Mouse (Mus musculus): ENCODE measurements at regions not wholly inside any gene's neighbourhood (a gene's known extent, or its start where the extent isn't known, plus 50 kb on each side); places are given as distances from the start of the nearest gene placed in this dataset.

DNA sequence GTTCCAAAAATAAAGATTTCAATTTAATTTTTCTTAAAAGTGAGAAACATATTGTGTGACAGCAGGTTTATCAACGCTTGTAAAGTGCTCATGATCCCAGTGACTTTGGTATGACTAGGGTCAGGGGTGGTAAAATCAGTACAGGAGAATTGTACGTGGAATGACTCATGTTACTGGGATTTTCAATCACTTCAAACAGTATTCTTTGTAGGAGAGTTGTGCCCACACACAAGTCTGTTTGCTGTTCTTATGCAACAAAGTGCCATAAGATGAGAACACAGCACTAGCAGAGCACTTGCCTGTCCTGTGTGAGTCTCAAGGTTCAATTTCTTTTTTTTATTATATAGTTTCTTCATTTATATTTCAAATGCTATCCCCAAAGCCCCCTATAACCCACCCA is 166.5 kb downstream of the Smarca1 start:
- peak; percentile 90 for ATAC-seq (ENCODE audit: low TSS enrichment)

DNA sequence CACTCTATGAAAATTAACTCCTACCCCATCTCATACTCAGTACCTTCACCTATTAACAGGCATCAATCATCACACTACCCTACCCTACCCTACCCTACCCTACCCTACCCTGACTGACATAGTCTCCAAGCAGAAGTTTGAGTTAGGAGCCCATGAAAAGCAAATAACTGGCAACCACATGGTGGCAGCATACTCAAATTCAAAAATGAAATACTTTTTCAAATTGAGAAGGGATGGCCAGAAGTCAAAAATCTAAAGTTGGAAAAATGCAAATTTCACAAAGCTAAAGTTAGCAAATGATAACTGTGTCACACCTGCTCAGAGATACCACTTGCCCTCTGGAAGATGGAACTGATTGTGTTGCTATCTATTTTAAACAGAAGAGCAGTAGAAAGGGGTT is 189.7 kb downstream of the Smarca1 start:
- ATAC-seq (ENCODE audit: low TSS enrichment), result no peak; the same call in 1 of the 2 replicates

- no peak for ATAC-seq (ENCODE audit: low TSS enrichment)
Measured at GRCm38 (mm10) chrX:47668778-47669177, 224.0 kb downstream of the Smarca1 start.

GRCm38 (mm10) chrX:47646523-47646922 is 246.3 kb downstream of the Smarca1 start:
- ATAC-seq (ENCODE audit: low TSS enrichment), result no peak

DNA sequence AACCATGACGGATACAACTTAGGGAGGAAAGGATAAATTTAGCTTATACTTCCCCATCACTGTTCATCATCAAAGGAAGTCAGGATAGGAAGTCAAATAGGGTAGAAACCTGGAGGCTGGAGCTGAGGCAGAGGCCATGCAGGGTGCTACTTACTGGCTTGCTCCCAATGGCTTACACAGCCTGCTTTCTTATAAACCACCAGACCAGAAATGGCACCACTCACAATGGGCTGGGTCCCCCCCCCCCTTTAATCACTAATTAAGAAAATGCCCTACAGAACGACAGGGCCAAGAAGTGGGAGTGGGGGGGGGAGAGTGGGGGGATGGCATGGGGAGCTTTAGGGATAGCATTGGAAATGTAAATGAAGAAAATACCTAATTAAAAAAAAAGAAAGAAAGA is 251.6 kb downstream of the Smarca1 start:
- no peak for ATAC-seq (ENCODE audit: low TSS enrichment)

- ATAC-seq (ENCODE audit: low TSS enrichment), result no peak
Measured at GRCm38 (mm10) chrX:47638831-47639316, 253.9 kb downstream of the Smarca1 start.

DNA sequence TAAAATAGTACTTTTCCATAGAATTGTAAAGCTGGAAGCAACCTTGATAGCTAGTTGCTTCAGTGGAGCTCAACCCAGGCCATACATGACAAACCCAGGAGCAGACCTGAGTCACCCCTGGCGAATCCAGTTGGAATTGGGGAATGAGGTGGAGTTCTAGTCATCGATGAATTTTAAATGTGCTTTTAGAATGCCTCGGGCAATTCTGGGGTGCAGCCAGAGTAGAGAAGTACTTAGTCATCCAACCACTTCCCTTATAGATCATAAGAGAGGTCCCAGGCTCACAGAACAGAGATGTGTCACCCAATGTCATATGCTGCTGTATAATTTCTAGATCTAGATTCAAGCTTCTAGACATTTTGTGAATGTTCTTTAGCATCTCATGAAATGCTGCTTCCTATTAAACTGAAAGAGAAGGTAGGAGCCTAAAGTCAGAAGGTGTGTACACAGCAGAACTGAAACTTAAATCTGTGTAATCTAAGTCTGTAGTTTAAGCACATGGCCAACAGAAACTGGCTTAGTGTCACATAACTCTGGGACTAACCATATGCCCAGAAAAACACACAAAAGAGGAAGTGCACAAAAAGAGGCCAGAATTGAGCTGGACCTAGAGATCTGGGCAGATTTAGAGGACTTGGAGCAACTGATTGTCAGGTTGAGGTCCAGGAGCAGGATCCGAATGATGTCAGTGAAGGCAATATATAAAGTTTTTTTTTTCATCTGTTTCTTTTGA is 269.7 kb downstream of the Smarca1 start:
- ATAC-seq (ENCODE audit: low TSS enrichment), result no peak

GRCm38 (mm10) chrX:47612364-47612763 is 280.4 kb downstream of the Smarca1 start:
- ATAC-seq (ENCODE audit: low TSS enrichment), result no peak
